Mouse (Mus musculus): ENCODE measurements around the gene Coq10b.

DNA sequence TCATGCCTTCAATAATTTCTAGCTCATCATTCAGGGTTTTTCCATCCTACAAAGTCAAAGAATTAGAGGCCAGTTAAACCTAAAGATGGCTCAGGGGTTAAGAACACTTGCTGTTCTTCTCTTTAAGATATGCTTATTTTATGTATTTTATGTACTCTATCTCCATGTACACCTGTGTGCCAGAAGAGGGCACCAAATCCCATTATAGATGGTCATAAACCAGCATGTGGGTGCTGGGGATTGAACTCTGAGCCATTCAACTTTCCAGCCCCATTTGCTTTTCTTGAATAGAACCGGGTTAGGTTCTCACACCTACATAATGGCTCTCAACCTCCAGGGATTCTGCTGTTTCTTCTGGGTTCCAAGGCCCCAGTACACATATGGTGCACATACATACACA lies 29.5 kb downstream of the Coq10b start:
- TF ChIP-seq CTCF (IDR thresholded peaks at IDR 0.05; ENCODE audit: low read depth, low read length) (no peak), EP300 (IDR thresholded peaks at IDR 0.05; ENCODE audit: insufficient read depth, low read depth, low read length) (no peak)
